Mouse (Mus musculus): ENCODE data around the gene Ccdc130.
A peak's percentile ranks its signal among the peaks of the same experiment; 100 is the strongest.

DNA sequence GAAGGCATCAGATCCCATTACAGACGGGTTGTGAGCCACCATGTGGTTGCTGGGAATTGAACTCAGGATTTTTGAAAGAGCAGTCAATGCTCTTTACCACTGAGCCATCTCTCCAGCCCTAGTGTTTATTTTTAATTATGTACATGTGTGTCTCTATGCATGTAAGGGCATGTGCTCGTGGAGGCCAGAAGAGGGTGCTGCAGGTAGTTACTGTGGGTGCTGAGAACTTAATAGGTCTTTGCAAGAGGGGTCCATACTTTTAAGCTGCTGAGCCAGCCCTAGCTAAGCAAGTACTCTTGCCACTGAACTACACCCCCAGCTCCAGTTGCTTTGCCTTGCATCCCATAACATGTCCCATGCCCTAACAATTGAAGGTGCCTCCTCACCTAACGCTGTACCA is 14.3 kb downstream of the Ccdc130 start:
- peak; percentile 32 to 40 (median 38) for TF ChIP-seq CTCF (IDR thresholded peaks at IDR 0.05 in 2 of 3, conservative IDR thresholded peaks at IDR 0.05 in 1 of 3; ENCODE audit: control insufficient read depth in 1 of 3, insufficient read depth in 1 of 3, low read depth in 2 of 3, low read length in 3 of 3, poor library complexity in 1 of 3, severe bottlenecking in 1 of 3)
- TF ChIP-seq ZC3H11A (IDR thresholded peaks at IDR 0.05; ENCODE audit: low read depth, low read length) = no peak
- no peak for TF ChIP-seq MAX (IDR thresholded peaks at IDR 0.05; ENCODE audit: low read length)

All from MEL (cell line).